Mouse (Mus musculus): ENCODE data around the gene Rcsd1. TPM values are rescaled to one million over a fixed set of nuclear protein-coding genes. Genes with fewer than 3 reads are reported as not detected.

The Rcsd1 gene
- polyA plus RNA-seq, 1 experiment, result 0.04 TPM

DNA sequence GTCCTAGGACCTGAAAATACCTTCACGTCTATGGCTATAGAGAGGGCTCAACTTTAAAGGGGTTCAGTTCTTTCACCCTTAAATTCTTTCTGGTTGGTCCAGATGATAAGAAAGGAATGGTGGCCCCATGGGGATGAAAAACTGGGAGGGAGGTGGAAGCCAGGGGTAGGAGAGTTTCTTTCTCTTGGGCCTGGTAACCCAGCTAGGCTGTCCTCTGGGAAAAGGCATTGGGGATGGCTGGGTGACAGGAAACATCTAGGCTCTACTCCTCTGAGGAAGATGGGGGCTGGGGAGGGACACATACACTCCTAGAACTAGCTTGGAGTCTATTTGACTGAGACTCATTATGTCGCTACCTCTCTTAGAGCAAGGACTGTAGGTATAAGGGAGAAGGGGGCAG is 21.7 kb downstream of the Rcsd1 start:
- no peak for TF ChIP-seq REST (IDR thresholded peaks at IDR 0.05; ENCODE audit: insufficient read depth, insufficient read length)
- Histone ChIP-seq H3K36me3 (ENCODE audit: control insufficient read depth, insufficient read depth) (no peaks in the 10 kb centered on the region), H3ac (ENCODE audit: control insufficient read depth, insufficient read length) (no peak overlapping the region), H3K4me2 (ENCODE audit: low read depth) (no peak overlapping the region), H3K4me3 (no peak overlapping the region), H3K79me2 (ENCODE audit: control insufficient read depth, insufficient read depth) (no peaks in the 10 kb centered on the region), H3K27me3 (ENCODE audit: control insufficient read depth, insufficient read depth, insufficient read length) (peaks cover 36% of the 10 kb centered on the region)

GRCm38 (mm10) chr1:165686963-165687362 is 22.6 kb downstream of the Rcsd1 start:
- TF ChIP-seq USF1 (IDR thresholded peaks at IDR 0.05; ENCODE audit: low read depth) (no peak), POLR2AphosphoS2 (IDR thresholded peaks at IDR 0.05; ENCODE audit: insufficient read length, low read depth) (no peak), SRF (IDR thresholded peaks at IDR 0.05; ENCODE audit: control insufficient read depth, insufficient read length, low read depth) (no peak), POLR2A (IDR thresholded peaks at IDR 0.05; ENCODE audit: insufficient read length, low read depth) (no peak), CEBPB (IDR thresholded peaks at IDR 0.05; ENCODE audit: insufficient read depth, poor library complexity, severe bottlenecking) (no peak), REST (IDR thresholded peaks at IDR 0.05; ENCODE audit: insufficient read depth, insufficient read length) (no peak), TCF12 (IDR thresholded peaks at IDR 0.05; ENCODE audit: insufficient read depth, poor library complexity, severe bottlenecking) (no peak), MYOD1 (IDR thresholded peaks at IDR 0.05; ENCODE audit: control insufficient read depth in 1 of 3, insufficient read length in 2 of 3, low read depth in 2 of 3) (no peak), MAX (IDR thresholded peaks at IDR 0.05; ENCODE audit: low read depth) (no peak), MYOG (IDR thresholded peaks at IDR 0.05; ENCODE audit: control insufficient read depth in 1 of 3, insufficient read depth in 1 of 3, insufficient read length in 2 of 3, low read depth in 2 of 3) (no peak), TCF3 (IDR thresholded peaks at IDR 0.05; ENCODE audit: insufficient read length, low read depth) (no peak), E2F4 (IDR thresholded peaks at IDR 0.05; ENCODE audit: insufficient read depth) (no peak)
- H3K36me3 ChIP-seq (ENCODE audit: control insufficient read depth, insufficient read depth), result no peaks in the 10 kb centered on the region
- H3K79me2 ChIP-seq (ENCODE audit: control insufficient read depth, insufficient read depth), result no peaks in the 10 kb centered on the region
- H3K27me3 ChIP-seq (ENCODE audit: control insufficient read depth, insufficient read depth, insufficient read length), result peaks cover 41% of the 10 kb centered on the region
- H3K4me2 ChIP-seq (ENCODE audit: low read depth), result no peak overlapping the region
- H3ac ChIP-seq (ENCODE audit: control insufficient read depth, insufficient read length), result no peak overlapping the region
- H3K4me3 ChIP-seq, result no peak overlapping the region

DNA sequence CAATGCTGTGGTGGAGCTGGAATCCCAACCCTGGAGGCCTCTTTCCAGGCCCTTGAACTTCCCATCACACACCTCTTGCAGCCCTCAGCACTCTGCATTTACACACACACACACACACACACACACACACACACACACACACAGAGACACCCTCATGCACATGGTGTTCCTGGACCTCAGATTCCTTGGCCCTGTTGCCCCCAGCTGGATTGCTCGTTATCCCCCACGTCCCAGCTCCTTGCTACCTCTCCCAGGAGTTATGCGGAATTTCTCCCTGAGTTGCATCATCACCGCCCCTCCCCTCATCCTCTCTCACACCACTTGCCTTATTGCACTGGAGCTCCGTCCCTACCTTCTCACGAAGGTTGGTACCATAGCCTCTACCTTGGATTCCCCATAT is 23.2 kb downstream of the Rcsd1 start:
- TF ChIP-seq E2F4 (IDR thresholded peaks at IDR 0.05; ENCODE audit: insufficient read depth), result no peak
- TF ChIP-seq USF1 (IDR thresholded peaks at IDR 0.05; ENCODE audit: low read depth), result no peak
- TF ChIP-seq CEBPB (IDR thresholded peaks at IDR 0.05; ENCODE audit: insufficient read depth, poor library complexity, severe bottlenecking), result 0 out of 2 replicates have a peak, but pooled peaks have one; percentile 23
- no peak for TF ChIP-seq SRF (IDR thresholded peaks at IDR 0.05; ENCODE audit: control insufficient read depth, insufficient read length, low read depth)
- no peak for TF ChIP-seq POLR2A (IDR thresholded peaks at IDR 0.05; ENCODE audit: insufficient read length, low read depth)
- TF ChIP-seq MYOG (IDR thresholded peaks at IDR 0.05; ENCODE audit: control insufficient read depth in 1 of 3, insufficient read depth in 1 of 3, insufficient read length in 2 of 3, low read depth in 2 of 3), result no peak
- Histone ChIP-seq H3K4me2 (ENCODE audit: low read depth) (no peak overlapping the region), H3K27me3 (ENCODE audit: control insufficient read depth, insufficient read depth, insufficient read length) (peaks cover 42% of the 10 kb centered on the region), H3ac (ENCODE audit: control insufficient read depth, insufficient read length) (no peak overlapping the region), H3K36me3 (ENCODE audit: control insufficient read depth, insufficient read depth) (no peaks in the 10 kb centered on the region), H3K79me2 (ENCODE audit: control insufficient read depth, insufficient read depth) (no peaks in the 10 kb centered on the region), H3K4me3 (no peak overlapping the region)

- Histone ChIP-seq H3K4me3 (no peak overlapping the region), H3K27me3 (ENCODE audit: control insufficient read depth, insufficient read depth, insufficient read length) (peaks cover 39% of the 10 kb centered on the region), H3K36me3 (ENCODE audit: control insufficient read depth, insufficient read depth) (no peaks in the 10 kb centered on the region), H3K4me2 (ENCODE audit: low read depth) (no peak overlapping the region), H3K79me2 (ENCODE audit: control insufficient read depth, insufficient read depth) (no peaks in the 10 kb centered on the region), H3ac (ENCODE audit: control insufficient read depth, insufficient read length) (no peak overlapping the region)
- no peak for TF ChIP-seq MYOG (IDR thresholded peaks at IDR 0.05; ENCODE audit: control insufficient read depth in 1 of 3, insufficient read depth in 1 of 3, insufficient read length in 2 of 3, low read depth in 2 of 3)
- no peak for TF ChIP-seq POLR2A (IDR thresholded peaks at IDR 0.05; ENCODE audit: insufficient read length, low read depth)
- no peak for TF ChIP-seq REST (IDR thresholded peaks at IDR 0.05; ENCODE audit: insufficient read depth, insufficient read length)
- no peak for TF ChIP-seq TCF3 (IDR thresholded peaks at IDR 0.05; ENCODE audit: insufficient read length, low read depth)
- TF ChIP-seq USF1 (IDR thresholded peaks at IDR 0.05; ENCODE audit: low read depth), result no peak
- TF ChIP-seq TCF12 (IDR thresholded peaks at IDR 0.05; ENCODE audit: insufficient read depth, poor library complexity, severe bottlenecking), result no peak
- TF ChIP-seq CEBPB (IDR thresholded peaks at IDR 0.05; ENCODE audit: insufficient read depth, poor library complexity, severe bottlenecking), result no peak
- TF ChIP-seq E2F4 (IDR thresholded peaks at IDR 0.05; ENCODE audit: insufficient read depth), result no peak
- TF ChIP-seq POLR2AphosphoS2 (IDR thresholded peaks at IDR 0.05; ENCODE audit: insufficient read length, low read depth), result no peak
- TF ChIP-seq MYOD1 (IDR thresholded peaks at IDR 0.05; ENCODE audit: control insufficient read depth in 1 of 3, insufficient read length in 2 of 3, low read depth in 2 of 3), result no peak
- no peak for TF ChIP-seq SRF (IDR thresholded peaks at IDR 0.05; ENCODE audit: control insufficient read depth, insufficient read length, low read depth)
- TF ChIP-seq MAX (IDR thresholded peaks at IDR 0.05; ENCODE audit: low read depth), result no peak
Observed at GRCm38 (mm10) chr1:165684261-165685203, 25.0 kb downstream of the Rcsd1 start.

All from myocyte (in vitro differentiated cells).